Mouse (Mus musculus) erythroblast, embryonic 14.5 days (primary cell): Measurements from ENCODE around the gene Gli2. TPM values are rescaled to one million over a fixed set of nuclear protein-coding genes. Genes with fewer than 3 reads are reported as not detected.

Experiments
- H3K27me3 ChIP-seq: 2 replicates; pipeline ENCODE4 v1.6.1; 2012; ENCODE audit warnings: inconsistent platforms; ENCODE audit not compliant: control insufficient read depth
- H3K36me3 ChIP-seq: 2 replicates; pipeline ENCODE4 v1.6.1; 2012; ENCODE audit warnings: mild to moderate bottlenecking, inconsistent platforms; ENCODE audit not compliant: control insufficient read depth
- H3K4me1 ChIP-seq: 2 replicates; pipeline ENCODE4 v1.6.1; 2012; ENCODE audit warnings: inconsistent platforms; ENCODE audit not compliant: control insufficient read depth
- H3K4me3 ChIP-seq: replicated peaks from 2 replicates; pipeline ENCODE3; 2012; ENCODE audit warnings: moderate library complexity, mild to moderate bottlenecking, inconsistent platforms
- H3K9me3 ChIP-seq: 2 replicates; pipeline ENCODE4 v1.6.1; 2012; ENCODE audit warnings: low read length, inconsistent platforms, mixed read lengths; ENCODE audit not compliant: control insufficient read depth
- GATA1 ChIP-seq: IDR thresholded peaks from 2 replicates; pipeline ENCODE4 v1.6.1; 2012; ENCODE audit warnings: low read length, inconsistent platforms, mixed read lengths
- TAL1 ChIP-seq: IDR thresholded peaks from 3 replicates; pipeline ENCODE4 v1.6.1; 2012; ENCODE audit warnings: low read length, inconsistent platforms, mixed read lengths
- polyA plus RNA-seq: library from polyadenylated mRNA; stranded (reverse); fragments of >175 nt; gene quantifications from 2 replicates; pipeline ENCODE4 v1.2.3, GENCODE M21; 2012

Gli2 gene
- polyA plus RNA-seq, 1 experiment, result not detected

DNA sequence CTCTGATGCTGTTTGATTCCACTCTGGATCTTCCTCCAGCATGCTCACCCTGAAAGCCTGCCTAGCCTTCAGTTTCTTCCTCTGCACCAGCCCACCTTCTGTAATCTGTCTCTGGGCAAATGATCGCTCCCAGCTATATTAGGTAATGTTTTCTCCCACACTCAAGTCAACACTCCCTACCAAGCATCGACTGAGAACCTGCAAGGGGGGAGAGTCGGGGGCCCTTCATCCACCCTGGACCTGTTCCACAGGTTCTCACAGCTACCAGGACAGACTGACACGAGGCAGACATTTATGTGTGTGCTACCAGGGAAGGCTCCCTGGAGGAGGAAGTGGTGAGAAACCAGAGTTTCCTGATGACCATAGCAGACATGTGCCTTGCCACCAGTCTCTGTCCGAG lies 264.6 kb downstream of the Gli2 start:
- Histone ChIP-seq H3K9me3 (peaks cover 5% of the 10 kb centered on the region; the same call in 1 of the 2 replicates), H3K4me3 (no peak overlapping the region), H3K4me1 (no peaks in the 10 kb centered on the region), H3K27me3 (no peaks in the 10 kb centered on the region), H3K36me3 (no peaks in the 10 kb centered on the region)
- TF ChIP-seq TAL1 (no peak), GATA1 (no peak)

DNA sequence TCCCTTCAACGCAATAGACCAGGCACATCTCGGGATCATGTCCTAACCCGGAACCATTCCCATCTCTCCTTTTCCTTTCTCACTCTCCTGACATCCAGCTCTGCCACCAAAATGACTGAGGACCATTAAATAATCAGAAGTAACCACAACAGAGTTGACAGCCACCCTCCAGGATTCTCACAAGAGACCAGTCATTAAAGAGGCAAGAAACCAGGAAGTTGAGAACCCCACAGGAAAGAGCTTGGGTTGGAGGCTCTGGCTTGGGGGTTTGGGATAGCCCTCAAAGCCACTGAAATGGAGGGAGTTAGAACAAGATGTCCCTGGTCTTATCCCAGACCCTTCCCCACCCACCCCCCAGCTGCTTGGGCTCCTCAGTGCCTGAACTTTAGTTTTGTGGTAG lies 265.9 kb downstream of the Gli2 start:
- no peak overlapping the region for H3K4me3 ChIP-seq
- no peaks in the 10 kb centered on the region for H3K4me1 ChIP-seq
- TF ChIP-seq GATA1 (no peak), TAL1 (no peak)
- H3K9me3 ChIP-seq, result peaks cover 5% of the 10 kb centered on the region; the same call in 1 of the 2 replicates
- no peaks in the 10 kb centered on the region for H3K27me3 ChIP-seq
- no peaks in the 10 kb centered on the region for H3K36me3 ChIP-seq
